Mouse (Mus musculus) hindbrain, postnatal 0 days (tissue): ENCODE measurements around the gene Wipi1. TPM values are rescaled to one million over a fixed set of nuclear protein-coding genes. Genes with fewer than 3 reads are reported as not detected.

Experiments
- ATAC-seq: fragments of 200-750 bp; cut with Nextera tagmentation; 2 replicates; pipeline ENCODE4 v1.8.0; 2017; ENCODE audit warnings: mild to moderate bottlenecking, moderate TSS enrichment, moderate library complexity
- DNase-seq: peaks from one replicate; pipeline ENCODE4 v3.0.0-alpha.2; 2015; ENCODE audit warnings: low spot score
- H3K27ac ChIP-seq: fragments of 300-500 bp; sonication (generic); 2 replicates; pipeline ENCODE4 v1.5.1; 2014; ENCODE audit warnings: mild to moderate bottlenecking
- H3K27me3 ChIP-seq: fragments of 300-500 bp; sonication (generic); 2 replicates; pipeline ENCODE4 v1.6.1; 2014; ENCODE audit warnings: low read length, mixed read lengths; ENCODE audit not compliant: insufficient read depth
- H3K36me3 ChIP-seq: fragments of 300-500 bp; sonication (generic); 2 replicates; pipeline ENCODE4 v1.6.1; 2014; ENCODE audit warnings: low read length, mixed read lengths; ENCODE audit not compliant: insufficient read depth
- H3K4me1 ChIP-seq: fragments of 300-500 bp; sonication (generic); 2 replicates; pipeline ENCODE4 v1.6.1; 2014; ENCODE audit warnings: antibody characterized with exemption, low read length, mixed read lengths; ENCODE audit not compliant: insufficient read depth
- H3K4me2 ChIP-seq: fragments of 300-500 bp; sonication (generic); 2 replicates; pipeline ENCODE4 v1.6.1; 2014; ENCODE audit warnings: low read depth, mild to moderate bottlenecking, low read length, moderate library complexity, mixed read lengths
- H3K4me3 ChIP-seq: fragments of 300-500 bp; sonication (generic); 2 replicates; pipeline ENCODE4 v1.5.1; 2014; ENCODE audit warnings: low read length
- H3K9ac ChIP-seq: fragments of 300-500 bp; sonication (generic); replicated peaks from 2 replicates; pipeline ENCODE4 v1.6.1; 2014; ENCODE audit warnings: mild to moderate bottlenecking, low read length, moderate library complexity, mixed read lengths
- H3K9me3 ChIP-seq: fragments of 300-500 bp; sonication (generic); 2 replicates; pipeline ENCODE4 v1.6.1; 2016; ENCODE audit warnings: low read length, mixed read lengths
- CTCF ChIP-seq: IDR thresholded peaks from 2 replicates; pipeline ENCODE4 v1.5.1; 2016; ENCODE audit warnings: antibody characterized with exemption, control low read depth, low read depth
- WGBS: fragments of 180-500 bp; shearing (Covaris S2); extraction: QIAGEN DNeasy Blood & Tissue Kit; methylation state at CpG from one replicate; pipeline ENCODE4 v1.1.7; 2014; 5-methylcytosine and 5-hydroxymethylcytosine counted together
- polyA plus RNA-seq: library from polyadenylated mRNA; unstranded; fragments of >200 nt; fragmentation: Nextera tagmentation; extraction: Ambion mirVana; gene quantifications from 2 replicates; pipeline ENCODE4 v1.2.1, GENCODE M21; 2015
- total RNA-seq: library from RNA; depleted of rRNA; stranded (reverse); fragments of >200 nt; gene quantifications from 2 replicates; pipeline ENCODE4 v1.2.3, GENCODE M21; 2014

Wipi1 gene
- total and polyA plus RNA-seq, 2 experiments from 2014 or later = 14.6 to 21.0 TPM

DNA sequence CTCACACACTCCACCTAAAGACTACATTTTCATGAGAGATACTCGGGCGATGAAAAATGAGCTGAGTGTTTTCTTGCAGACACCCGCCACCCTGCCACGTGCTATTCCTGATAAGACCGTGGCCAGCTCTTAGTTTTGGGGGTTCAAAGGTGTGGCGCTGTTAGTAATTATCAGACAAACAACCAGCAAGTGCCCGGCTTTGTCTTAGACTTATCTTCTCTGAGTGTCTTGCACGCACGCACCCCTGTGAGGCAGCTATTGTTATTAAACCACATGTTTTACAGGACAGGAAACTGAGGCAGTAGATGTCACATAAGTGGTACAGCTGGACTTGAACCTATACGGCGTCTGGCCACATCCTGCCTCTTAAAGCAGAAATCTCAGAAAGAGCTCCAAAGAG is 54.3 kb downstream of the Wipi1 start:
- 88% methylated on average over 11 of the region's 11 CpGs for WGBS
- no peak overlapping the region for H3K4me2 ChIP-seq
- H3K4me1 ChIP-seq = no peaks in the 10 kb centered on the region
- no peak overlapping the region for H3K27ac ChIP-seq
- no peaks in the 10 kb centered on the region for H3K9me3 ChIP-seq
- ATAC-seq = no peak
- no peak overlapping the region for H3K4me3 ChIP-seq
- no peaks in the 10 kb centered on the region for H3K36me3 ChIP-seq
- no peak overlapping the region for H3K9ac ChIP-seq
- H3K27me3 ChIP-seq = no peaks in the 10 kb centered on the region
- no peak for TF ChIP-seq CTCF
- DNase-seq = no peak

DNA sequence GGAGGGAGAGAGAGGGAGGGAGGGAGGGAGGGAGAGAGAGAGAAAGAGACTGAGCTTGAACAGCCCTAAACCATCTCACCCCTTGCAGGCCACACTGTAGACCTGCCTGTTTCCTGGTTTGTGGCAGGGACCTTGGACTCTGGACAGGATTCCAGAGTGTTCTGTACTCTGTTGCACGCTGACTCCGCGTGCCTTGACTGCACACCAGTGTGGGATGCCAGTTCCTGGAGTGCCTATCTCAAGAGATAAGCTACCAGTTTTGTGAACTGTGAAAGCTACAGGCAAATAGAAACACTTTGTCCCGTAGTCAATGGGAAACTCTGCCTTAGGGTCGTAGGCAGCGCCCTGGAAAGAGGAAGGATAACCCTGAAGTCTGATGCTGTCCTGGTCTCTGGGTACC is 55.6 kb downstream of the Wipi1 start:
- Histone ChIP-seq H3K27me3 (no peaks in the 10 kb centered on the region), H3K4me1 (no peaks in the 10 kb centered on the region), H3K9me3 (no peaks in the 10 kb centered on the region), H3K27ac (no peak overlapping the region), H3K4me3 (no peak overlapping the region), H3K9ac (no peak overlapping the region), H3K36me3 (no peaks in the 10 kb centered on the region), H3K4me2 (no peak overlapping the region)
- DNase-seq (no peak), ATAC-seq (no peak)
- WGBS = 89% methylated on average over 6 of the region's 6 CpGs
- no peak for TF ChIP-seq CTCF

DNA sequence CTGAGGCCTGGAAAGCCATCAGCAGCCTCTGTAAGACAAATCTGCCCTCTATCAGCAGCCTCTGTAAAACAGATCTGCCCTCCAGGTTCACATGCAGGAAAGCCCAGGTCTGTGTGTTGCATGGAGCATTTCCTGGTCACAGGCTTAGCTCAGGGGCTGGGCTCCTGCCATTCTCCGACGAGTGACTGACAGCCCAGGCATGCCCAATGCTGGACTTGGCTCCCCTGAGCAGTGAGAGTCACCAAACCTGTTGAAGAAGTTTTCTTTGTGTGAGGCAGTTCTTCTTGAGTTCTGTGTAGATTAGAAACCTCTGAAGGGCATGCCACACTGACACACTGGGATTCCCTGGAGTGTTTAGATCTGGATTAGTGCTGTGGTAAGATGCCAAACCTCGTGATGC is 57.3 kb downstream of the Wipi1 start:
- Histone ChIP-seq H3K4me1 (no peaks in the 10 kb centered on the region), H3K9ac (no peak overlapping the region), H3K27ac (no peak overlapping the region), H3K27me3 (no peaks in the 10 kb centered on the region), H3K4me2 (no peak overlapping the region), H3K9me3 (no peaks in the 10 kb centered on the region), H3K4me3 (no peak overlapping the region), H3K36me3 (no peaks in the 10 kb centered on the region)
- ATAC-seq (no peak), DNase-seq (no peak)
- 30% methylated on average over 3 of the region's 3 CpGs for WGBS
- TF ChIP-seq CTCF = no peak

DNA sequence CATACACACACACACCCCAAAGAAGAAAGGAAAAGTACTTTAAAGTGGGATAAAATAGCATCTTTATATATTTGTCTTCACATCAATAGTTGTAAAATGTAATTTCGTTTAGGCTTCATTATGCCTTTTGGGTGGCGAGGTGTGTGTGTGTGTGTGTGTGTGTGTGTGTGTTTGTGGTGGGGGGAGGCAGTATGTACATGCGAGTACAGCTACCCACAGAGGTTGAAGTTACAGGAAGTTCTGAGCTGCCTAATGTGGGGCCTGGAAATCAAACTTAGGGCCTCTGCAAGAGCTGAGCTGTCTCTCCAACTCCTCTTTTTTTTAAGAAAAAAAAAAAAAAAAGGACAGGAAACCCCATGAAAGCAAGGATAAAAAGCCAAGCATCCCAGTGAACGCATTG is 57.8 kb downstream of the Wipi1 start:
- H3K4me1 ChIP-seq = no peaks in the 10 kb centered on the region
- no peak overlapping the region for H3K4me2 ChIP-seq
- no peaks in the 10 kb centered on the region for H3K9me3 ChIP-seq
- H3K36me3 ChIP-seq = no peaks in the 10 kb centered on the region
- no peak for DNase-seq
- H3K27ac ChIP-seq = no peak overlapping the region
- no peak for ATAC-seq
- no peak overlapping the region for H3K4me3 ChIP-seq
- 86% methylated on average over 4 of the region's 4 CpGs for WGBS
- no peaks in the 10 kb centered on the region for H3K27me3 ChIP-seq
- H3K9ac ChIP-seq = no peak overlapping the region
- TF ChIP-seq CTCF = no peak

DNA sequence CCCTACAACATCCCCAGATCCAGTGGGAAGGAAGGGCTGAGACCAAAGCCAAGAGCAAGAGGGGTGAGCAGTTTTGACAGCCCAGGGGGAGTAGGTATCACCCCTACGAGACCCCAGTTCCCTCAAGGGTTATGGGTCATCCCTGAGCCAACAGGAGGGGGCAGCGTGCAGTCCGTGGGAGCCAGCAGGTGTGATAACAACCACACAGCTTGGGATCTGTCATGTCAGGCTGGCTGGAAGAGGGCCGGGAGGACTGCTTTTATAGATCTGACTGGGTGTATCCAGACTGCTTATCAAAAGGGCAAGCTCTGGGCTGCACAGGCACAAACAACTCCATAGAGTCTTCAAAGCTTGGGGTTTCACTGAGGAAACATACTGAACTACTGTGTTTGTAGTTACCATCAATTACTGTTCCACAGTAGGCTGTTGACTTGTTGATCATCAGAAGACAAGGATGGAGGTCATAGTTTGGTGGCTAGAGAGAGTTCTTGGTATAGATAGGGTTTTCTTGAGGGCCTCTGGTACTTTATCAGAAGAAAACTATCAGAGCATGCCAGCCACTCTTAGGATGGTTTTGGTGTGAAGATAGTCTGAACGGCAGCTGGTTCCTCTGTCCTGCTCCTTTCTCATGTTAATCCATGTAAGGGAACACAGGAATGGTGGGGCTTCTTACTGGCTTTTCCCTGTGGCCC is 62.0 kb downstream of the Wipi1 start:
- TF ChIP-seq CTCF = no peak
- H3K4me3 ChIP-seq = no peak overlapping the region
- H3K36me3 ChIP-seq = no peaks in the 10 kb centered on the region
- no peaks in the 10 kb centered on the region for H3K9me3 ChIP-seq
- H3K27me3 ChIP-seq = no peaks in the 10 kb centered on the region
- no peak overlapping the region for H3K9ac ChIP-seq
- no peak overlapping the region for H3K4me2 ChIP-seq
- WGBS = 78% methylated on average over 5 of the region's 5 CpGs
- no peaks in the 10 kb centered on the region for H3K4me1 ChIP-seq
- H3K27ac ChIP-seq = no peak overlapping the region
- no peak for DNase-seq
- no peak for ATAC-seq

DNA sequence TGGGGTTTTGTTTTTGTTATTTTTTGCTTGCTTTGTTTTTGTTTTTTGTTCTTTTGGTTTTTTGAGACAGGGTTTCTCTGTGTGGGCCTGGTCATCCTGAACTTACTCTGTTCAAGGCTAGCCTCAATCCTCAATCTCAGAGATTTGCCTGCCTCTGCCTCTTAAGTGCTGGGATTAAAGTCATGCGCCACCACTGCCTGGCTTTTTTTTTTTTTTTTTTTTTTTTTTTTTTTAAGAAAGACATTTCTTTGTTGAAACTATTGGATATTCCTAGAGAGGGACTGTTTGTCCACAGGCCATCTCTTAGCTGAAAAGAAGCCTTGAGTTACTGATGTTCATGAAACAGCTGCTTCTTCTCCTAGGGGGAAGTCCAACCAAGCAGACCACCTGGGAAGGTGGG is 64.1 kb downstream of the Wipi1 start:
- Histone ChIP-seq H3K9ac (no peak overlapping the region), H3K4me1 (no peaks in the 10 kb centered on the region), H3K4me2 (no peak overlapping the region), H3K27ac (no peak overlapping the region), H3K27me3 (no peaks in the 10 kb centered on the region), H3K36me3 (no peaks in the 10 kb centered on the region), H3K9me3 (no peaks in the 10 kb centered on the region), H3K4me3 (no peak overlapping the region)
- 100% methylated on average over 1 of the region's 1 CpGs for WGBS
- DNase-seq = no peak
- ATAC-seq = no peak
- no peak for TF ChIP-seq CTCF

GRCm38 (mm10) chr11:109546305-109547001 is 65.3 kb downstream of the Wipi1 start:
- 54% methylated on average over 16 of the region's 16 CpGs for WGBS

More at GRCm38 (mm10) chr11:109546305-109547001, 65.3 kb downstream of the Wipi1 start:
- H3K9me3 ChIP-seq = no peaks in the 10 kb centered on the region
- no peak for TF ChIP-seq CTCF
- no peaks in the 10 kb centered on the region for H3K36me3 ChIP-seq
- H3K4me1 ChIP-seq = no peaks in the 10 kb centered on the region
- no peak overlapping the region for H3K4me3 ChIP-seq
- DNase-seq (no peak), ATAC-seq (no peak)
- H3K27ac ChIP-seq = no peak overlapping the region
- H3K4me2 ChIP-seq = no peak overlapping the region
- H3K27me3 ChIP-seq = no peaks in the 10 kb centered on the region
- no peak overlapping the region for H3K9ac ChIP-seq
